Mouse (Mus musculus): ENCODE results near the gene Olfr702. TPM values are rescaled to one million over a fixed set of nuclear protein-coding genes. Genes with fewer than 3 reads are reported as not detected.

Gene Olfr702
- not detected for total RNA-seq (2021)

DNA sequence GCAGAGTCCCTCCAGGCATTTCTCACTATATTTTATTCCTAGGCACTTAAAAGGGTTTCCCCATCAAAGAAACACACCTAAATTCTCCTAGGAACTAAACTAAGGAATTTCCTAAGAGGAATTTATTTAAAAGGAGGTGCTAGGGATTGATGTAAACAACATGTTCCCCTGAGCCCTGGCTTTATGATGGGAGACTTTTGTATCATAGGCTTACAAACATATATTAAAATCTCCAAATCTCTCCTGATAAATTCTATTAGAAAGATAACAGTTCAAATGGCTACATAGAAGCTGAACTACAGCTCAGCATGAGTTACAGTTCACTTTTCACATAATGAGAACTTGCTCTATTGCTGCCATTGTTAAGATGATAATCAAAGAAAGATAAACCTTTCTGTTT lies at the start of gene Olfr702:
Olfr702 (minus strand) TSS at position 101 of the 400 bp plus-strand sequence.
- no peak for DNase-seq

DNA sequence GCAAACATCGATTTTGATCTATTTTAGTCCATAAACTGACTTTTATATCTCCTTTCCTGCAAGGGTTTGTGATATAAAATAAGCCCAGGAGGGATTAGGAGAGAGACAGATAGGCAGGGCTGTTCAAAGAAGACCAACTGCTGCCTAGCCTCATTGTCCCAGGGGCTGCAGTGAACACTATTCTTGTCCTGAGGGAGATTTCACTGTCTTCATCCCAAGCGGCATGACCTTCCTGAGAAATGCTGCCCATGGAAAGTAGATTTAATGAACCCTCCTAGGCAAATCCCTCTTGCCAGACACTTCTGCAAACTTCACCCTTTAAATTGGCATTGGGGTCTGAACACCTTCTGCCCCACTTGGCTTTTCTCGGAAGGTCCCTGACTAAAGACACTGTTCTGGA lies 43.1 kb upstream of the Olfr702 start, which contains the start of gene Olfr705:
Olfr705 (minus strand) TSS at position 101 of the 400 bp plus-strand sequence.
- DNase-seq, result no peak

DNA sequence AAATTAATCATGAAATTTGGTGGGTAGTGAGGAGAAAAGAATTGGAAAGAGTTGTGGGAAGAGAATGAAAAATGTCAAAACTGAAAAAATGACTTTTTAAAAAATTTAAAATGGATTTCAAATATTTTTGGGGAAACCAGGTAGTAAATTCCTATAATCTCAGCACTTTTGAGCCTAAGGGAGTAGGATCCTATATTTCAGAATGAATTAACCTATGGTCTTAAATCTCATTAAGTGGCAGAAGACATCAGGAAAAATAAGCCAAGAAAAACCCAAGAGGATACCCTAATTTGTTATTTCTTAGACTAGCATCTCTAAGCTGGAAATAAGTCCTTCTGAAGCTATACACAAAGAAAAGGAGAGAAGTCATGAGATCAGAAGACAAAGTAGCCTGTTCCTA lies 29.2 kb upstream of the Olfr702 start, which contains the start of gene Olfr704:
Olfr704 (plus strand) TSS at position 301 of the 400 bp plus-strand sequence.
- no peak for DNase-seq

DNA sequence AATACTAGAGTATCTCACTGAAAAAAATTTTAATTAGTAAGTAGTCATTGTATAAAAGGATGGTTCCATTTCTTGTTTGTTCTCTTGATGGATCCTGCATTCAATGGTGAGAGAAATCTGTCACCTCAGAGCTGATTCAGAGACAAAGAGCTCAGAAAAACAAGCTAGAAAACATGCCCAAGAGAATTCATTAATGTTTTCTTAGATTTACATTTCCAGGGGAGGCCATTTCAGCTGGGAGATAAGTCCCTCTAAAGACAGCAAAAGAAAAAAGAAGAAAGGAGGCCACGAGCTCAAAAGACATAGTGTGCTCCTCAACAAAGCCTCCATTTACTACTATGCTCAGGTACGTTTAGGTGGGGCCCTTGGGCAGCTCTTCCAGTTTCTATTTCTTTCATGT lies 9.4 kb upstream of the Olfr702 start, which contains the start of gene Olfr703:
Olfr703 (plus strand) TSS at position 301 of the 400 bp plus-strand sequence.
- no peak for DNase-seq

DNA sequence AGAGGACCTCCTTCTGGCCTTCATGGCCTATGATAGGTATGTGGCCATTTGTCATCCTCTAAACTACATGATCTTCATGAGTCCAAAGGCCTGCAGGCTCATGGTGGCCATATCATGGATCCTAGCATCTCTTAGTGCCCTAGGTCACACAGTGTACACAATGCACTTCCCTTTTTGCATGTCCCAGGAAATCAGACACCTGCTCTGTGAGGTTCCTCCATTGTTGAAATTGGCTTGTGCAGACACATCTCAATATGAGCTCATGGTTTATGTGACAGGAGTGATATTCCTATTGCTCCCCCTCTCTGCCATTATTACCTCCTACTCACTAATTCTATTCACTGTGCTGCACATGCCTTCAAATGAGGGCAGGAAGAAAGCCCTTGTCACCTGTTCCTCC lies 15.3 kb downstream of the Olfr702 start:
- DNase-seq, result no peak

DNA sequence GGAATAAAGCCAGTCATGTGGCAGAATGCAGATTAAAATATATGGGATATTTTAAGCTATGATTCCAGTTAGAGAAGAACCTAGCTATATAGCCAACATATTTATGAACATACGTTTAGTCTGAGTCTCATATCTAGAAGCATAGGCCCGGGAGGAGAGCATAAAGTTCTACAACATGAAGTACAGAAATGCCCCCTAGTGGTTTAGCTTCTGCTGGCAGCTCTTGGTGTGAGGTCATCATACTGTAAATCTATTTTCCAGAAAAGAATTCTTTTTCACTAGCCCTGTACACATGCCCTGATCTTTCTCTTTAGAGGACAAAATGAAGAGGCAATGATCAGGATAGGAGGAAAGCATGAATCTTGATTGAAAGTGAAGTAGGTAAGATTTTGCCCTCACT lies 17.9 kb downstream of the Olfr702 start:
- no peak for DNase-seq

DNA sequence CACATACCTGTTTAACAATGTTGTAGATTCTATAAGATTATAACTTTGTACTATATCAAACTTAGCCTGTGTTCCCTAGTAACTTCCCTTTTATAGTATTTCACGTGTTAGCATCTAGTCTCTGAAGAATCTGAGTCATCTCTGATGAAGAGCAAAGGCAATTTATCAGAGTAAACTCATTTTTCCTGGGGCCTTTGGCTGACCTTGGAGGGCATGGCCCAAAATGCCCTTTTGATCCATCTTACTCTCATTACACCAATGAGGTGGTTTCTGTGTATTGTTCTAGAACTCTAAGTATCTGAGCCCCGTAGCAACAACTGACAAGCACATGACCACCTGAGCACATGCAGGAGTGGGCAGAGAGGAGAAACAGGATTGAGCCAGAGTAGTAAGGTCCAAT lies 19.9 kb downstream of the Olfr702 start, which contains the start of gene Olfr701:
Olfr701 (plus strand) TSS at position 301 of the 400 bp plus-strand sequence.
- DNase-seq, result no peak

DNA sequence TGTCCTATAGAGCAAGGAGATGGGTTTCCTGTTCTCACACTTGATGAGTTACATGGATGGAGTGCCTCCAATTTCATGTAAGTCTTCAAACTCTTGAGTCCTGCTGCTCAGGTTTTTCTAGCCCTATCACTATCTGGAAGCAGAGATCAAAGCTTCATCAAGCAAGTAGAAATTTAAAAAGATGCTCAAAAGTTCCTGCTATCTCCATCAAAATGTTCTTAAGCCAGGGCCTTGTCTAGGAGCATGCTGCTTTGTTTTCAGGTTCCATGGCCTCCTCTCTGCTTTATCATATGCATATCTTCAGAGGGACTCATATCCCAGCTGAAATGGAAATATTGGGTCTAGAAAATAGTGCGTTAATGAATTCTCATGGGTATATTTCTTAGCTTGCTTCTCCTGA lies 25.0 kb downstream of the Olfr702 start, which contains the start of gene Olfr700:
Olfr700 (minus strand) TSS at position 101 of the 400 bp plus-strand sequence.
- DNase-seq, result no peak

DNA sequence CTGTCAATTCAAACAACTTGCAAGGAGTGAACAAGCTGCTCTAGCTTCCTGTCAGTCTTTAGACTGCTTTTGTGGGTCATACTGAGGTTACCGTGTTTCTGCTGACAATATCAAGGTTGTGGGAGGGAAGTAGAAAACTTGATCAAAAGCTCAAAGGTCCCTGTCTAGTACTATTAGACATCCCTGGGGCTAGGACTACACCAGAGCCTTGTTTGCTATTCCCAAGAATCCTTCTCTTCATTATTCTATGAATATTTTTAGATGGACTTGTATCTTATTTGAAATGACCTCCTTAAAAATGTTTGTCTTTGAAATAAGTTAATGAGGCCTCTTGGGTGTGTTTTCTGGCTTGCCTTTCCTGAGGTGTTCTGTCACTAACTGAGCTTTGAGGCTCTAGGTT lies 40.6 kb downstream of the Olfr702 start, which contains the start of gene Olfr699:
Olfr699 (minus strand) TSS at position 101 of the 400 bp plus-strand sequence.
- no peak for DNase-seq

DNA sequence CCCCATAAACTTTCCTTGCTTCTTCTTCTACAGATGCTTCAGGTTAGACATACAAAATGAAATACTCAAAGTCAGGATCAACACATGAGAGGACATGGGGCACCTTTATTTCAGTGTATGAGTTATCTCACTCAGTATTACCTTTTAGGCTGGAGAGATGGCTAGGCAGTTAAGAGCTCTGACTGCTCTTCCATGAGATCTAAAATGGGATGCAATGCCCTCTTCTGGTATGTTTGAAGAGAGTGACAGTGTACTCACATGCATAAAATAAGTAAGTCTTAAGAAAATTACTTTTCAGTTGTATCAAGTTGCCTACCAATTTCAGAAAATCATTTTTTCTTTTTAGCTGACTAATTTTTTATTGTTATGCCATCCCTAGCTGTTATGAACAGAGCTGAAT lies 45.4 kb downstream of the Olfr702 start:
- DNase-seq, result no peak

Other genes starting within 250 kb of the Olfr702 start
- gene Olfr693, start 153.3 kb downstream of the Olfr702 start, total RNA-seq (2021), result not detected
- not detected for gene Olfr694, start 142.1 kb downstream of the Olfr702 start, total RNA-seq (2021)
- not detected for gene Olfr695, start 117.5 kb downstream of the Olfr702 start, total RNA-seq (2021)
- gene Olfr697, start 91.5 kb downstream of the Olfr702 start, total RNA-seq (2021), result not detected
- not detected for gene Olfr698, start 78.5 kb downstream of the Olfr702 start, total RNA-seq (2021)
- gene Olfr699, start 40.7 kb downstream of the Olfr702 start, total RNA-seq (2021), result not detected
- not detected for gene Olfr700, start 25.1 kb downstream of the Olfr702 start, total RNA-seq (2021)
- not detected for gene Olfr701, start 19.8 kb downstream of the Olfr702 start, total RNA-seq (2021)
- not detected for gene Olfr703, start 9.5 kb upstream of the Olfr702 start, total RNA-seq (2021)
- gene Olfr704, start 29.3 kb upstream of the Olfr702 start, total RNA-seq (2021), result not detected
- not detected for gene Olfr705, start 43.0 kb upstream of the Olfr702 start, total RNA-seq (2021)
- not detected for gene Olfr706, start 54.3 kb upstream of the Olfr702 start, total RNA-seq (2021)
- not detected for gene Olfr707, start 67.3 kb upstream of the Olfr702 start, total RNA-seq (2021)
- gene Olfr1532-ps1, start 74.1 kb upstream of the Olfr702 start, total RNA-seq (2021), result not detected
- gene Olfr709-ps1, start 98.3 kb upstream of the Olfr702 start, total RNA-seq (2021), result not detected
- gene Olfr710, start 114.4 kb upstream of the Olfr702 start, total RNA-seq (2021), result not detected
- gene Olfr6, start 130.0 kb upstream of the Olfr702 start, total RNA-seq (2021), result under 1 TPM in 1 of 2 experiments, not detected in 1; 0.05 TPM
- not detected for gene Olfr711, start 141.6 kb upstream of the Olfr702 start, total RNA-seq (2021)
- gene Olfr2, start 172.2 kb upstream of the Olfr702 start, total RNA-seq (2021), result not detected
- not detected for gene Olfr713, start 197.3 kb upstream of the Olfr702 start, total RNA-seq (2021)
- not detected for gene Olfr714, start 237.1 kb upstream of the Olfr702 start, total RNA-seq (2021)

All from layer of hippocampus, postnatal 36 days (tissue).